Mouse (Mus musculus) adrenal gland, postnatal 4 days (tissue): ENCODE measurements around the gene Prkn. TPM values are rescaled to one million over a fixed set of nuclear protein-coding genes. Genes with fewer than 3 reads are reported as not detected.

ENCODE experiments used
- DNase-seq, 2 experiments: peaks; one replicate each; pipeline ENCODE4 v3.0.0; 2021 to 2022; ENCODE audit warnings: low spot score in 2 of 2, mixed read lengths in 2 of 2
- total RNA-seq, 2 experiments: library from RNA; stranded (reverse); gene quantifications; 2 replicates each; pipeline ENCODE4 v1.2.3; 2021

The Prkn gene
- total RNA-seq, 2 experiments from 2014 or later: 10.2 to 13.0 TPM

DNA sequence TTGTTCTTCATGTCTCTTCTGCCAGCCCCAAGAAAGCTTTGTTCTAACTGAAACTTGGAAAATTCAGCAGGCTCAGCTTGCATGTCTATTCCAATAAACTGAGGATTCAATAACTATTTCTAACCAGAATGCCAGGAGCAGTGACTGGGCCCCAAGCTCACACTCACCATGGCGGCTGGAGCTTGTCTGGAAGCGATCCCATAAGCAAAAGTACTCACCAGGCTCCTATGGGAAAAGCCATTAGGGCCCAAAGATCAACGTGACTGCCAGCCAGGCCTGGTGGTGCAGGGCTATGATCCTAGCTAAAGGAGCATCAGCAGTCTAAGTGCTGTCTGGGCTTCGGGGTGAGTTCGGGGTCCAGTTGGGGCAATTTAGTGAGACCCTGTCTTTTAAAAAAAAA lies 1048.6 kb downstream of the Prkn start:
- DNase-seq: no peak

DNA sequence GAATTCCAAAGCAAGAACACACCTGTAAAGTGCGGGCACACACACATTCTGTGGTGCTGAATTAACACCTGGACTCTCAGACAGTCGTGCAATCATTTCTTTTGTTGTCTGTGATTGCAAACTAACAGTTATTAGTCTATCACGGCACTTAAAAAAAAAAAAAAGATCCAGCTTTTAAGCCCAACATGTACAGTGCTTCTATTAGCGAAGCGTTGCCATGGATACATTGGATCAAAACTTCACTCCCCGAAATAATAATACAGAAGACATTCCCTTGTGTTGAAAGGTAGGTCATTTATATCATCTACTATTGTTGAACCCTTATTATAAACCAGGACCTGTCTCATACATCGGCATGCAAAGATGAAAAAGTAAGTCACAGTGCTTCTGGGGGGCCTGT lies 1060.1 kb downstream of the Prkn start:
- DNase-seq: no peak

GRCm38 (mm10) chr17:11901731-11902130 lies 1061.5 kb downstream of the Prkn start:
- DNase-seq: no peak

GRCm38 (mm10) chr17:11903001-11903400 lies 1062.8 kb downstream of the Prkn start:
- no peak for DNase-seq

GRCm38 (mm10) chr17:11910668-11911398 lies 1070.6 kb downstream of the Prkn start:
- DNase-seq: no peak

DNA sequence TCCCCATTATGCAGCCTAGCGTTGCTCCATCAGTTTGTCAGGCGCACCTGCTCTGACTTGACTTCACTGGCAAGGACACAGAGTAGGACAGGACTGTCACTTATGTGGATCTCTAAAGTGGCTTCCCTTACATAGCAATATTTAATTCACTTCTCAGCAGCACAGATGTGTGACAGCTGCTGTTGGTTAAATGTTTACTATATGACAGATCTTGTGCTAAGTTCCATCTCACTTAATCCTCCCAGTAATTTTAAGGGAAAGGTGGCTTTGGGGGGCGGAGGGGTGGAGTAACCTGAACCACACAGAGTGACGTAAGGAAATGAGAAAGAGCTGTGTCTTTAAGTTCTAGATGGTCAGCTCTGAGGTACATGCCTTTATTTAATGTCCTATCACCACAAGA lies 1072.0 kb downstream of the Prkn start:
- no peak for DNase-seq

- DNase-seq: no peak
These were observed 1072.7 kb downstream of the Prkn start for GRCm38 (mm10) chr17:11912872-11913365.

GRCm38 (mm10) chr17:11913620-11914019 lies 1073.4 kb downstream of the Prkn start:
- DNase-seq: no peak

DNA sequence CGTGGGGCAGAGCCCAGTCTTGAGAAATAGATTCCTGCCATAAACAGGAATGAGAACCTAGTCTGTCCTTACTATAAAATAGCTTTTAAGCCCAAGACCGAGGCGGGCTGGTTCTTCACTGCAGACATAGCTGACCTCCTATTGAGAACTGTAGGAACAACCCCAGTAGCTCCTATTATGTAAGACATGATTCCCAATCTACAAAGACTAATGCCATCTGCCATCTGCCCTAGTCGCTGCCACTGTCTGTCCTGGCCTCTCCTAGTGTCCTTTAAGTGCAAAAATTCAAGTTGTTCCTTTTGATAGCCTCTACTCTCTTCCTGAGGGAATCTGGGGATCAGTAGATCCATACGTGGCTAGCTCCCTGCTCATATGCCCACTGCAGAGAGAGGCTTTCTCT lies 1074.3 kb downstream of the Prkn start:
- DNase-seq: no peak

DNA sequence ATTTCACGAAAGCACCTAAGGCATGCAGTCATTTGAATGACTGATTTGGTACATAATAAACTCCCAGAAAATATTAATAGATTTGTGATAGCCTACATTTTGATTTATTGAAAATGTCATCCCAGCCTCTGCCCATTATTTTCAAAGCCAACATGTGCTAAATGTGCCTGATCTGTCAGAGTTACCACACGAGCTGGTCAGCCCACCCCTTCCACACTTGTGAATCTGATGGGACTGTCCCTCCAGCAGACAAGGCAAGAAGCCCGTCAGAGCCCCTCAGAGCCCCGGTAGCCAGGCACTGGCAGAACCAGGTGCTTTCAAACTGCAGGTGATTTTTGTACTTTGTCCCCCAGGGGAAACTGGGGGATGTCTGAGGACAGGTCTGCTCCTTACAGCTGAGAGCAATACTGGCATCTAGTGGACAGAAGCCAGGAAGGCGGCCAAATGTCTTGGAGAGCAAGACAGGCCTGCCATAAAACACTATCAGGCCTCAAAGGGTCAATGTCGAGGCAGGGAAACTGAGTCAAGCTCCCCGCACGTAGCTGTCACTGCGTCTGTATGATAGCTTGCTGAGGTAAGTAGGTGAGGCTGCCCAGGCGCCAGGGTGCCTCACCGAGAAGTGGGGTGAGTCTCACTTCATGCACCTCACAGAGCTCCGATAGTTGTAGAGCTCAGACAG lies 1078.1 kb downstream of the Prkn start:
- no peak for DNase-seq

- no peak for DNase-seq
These were observed 1079.4 kb downstream of the Prkn start for GRCm38 (mm10) chr17:11919581-11919980.

DNA sequence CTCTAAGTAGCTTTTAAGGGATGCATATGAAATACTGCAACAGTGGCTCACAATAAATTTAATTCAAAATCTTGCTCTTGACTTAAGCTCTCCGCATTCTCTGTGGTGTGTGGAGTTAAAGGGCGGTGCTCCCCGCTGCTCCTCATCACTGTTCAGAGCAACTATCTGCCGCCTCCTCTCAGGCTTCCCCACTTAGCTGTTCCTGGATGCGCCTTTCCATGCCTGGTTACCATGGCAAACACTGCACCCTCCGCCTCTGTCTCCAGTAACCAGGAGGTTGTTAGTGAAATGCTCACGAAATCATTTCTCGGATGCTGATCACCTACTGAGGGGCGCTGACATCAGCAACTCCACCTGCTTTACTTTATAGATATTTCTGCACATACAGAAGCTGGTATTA lies 1080.8 kb downstream of the Prkn start:
- no peak for DNase-seq

DNA sequence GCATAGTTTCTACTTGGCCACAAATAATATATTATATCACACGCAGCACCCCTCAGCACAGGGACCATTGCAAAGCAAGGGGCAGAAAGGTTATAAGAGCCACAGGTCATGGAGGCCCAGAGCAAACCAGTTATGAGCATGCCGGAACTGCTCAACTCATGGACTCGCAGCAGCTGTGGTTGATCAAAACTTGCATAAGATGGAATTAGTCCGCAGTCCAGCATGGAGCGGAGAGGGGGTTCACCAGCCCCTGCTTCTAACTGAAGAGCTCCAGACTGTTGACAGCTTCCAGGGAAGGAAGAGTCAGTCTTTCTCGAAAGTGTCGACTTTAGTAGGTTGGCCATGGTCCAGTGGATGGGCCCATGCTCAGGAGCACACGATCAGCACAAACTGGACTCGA lies 1083.8 kb downstream of the Prkn start:
- no peak for DNase-seq

DNA sequence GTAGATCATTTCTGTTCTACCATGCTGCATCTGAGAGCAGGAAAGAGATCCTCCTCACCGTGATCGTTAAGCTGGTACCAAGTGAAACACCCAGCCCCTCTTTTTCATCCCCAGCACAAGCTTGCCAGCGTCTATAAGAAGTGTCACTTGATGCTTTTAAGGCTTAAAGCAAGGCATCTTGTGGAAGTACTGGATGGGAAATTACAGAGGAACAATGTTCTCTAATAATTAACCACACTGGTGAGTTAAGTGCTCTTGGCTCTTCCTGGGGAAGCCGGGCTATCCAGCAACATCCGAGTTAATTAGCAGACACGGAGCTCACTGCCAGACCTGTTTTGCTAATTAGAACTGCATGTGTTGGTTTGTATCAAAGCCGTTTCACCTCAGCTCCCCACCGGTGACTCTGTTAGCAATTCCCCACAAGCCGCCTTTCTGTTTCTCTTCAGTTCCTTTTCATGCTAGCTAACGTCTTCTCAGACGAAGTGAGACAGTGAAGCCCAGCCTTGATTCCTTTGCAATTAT lies 1086.7 kb downstream of the Prkn start:
- DNase-seq: no peak

- DNase-seq: no peak
These were observed 1091.5 kb downstream of the Prkn start for GRCm38 (mm10) chr17:11931641-11932040.

- DNase-seq: no peak
These were observed 1093.6 kb downstream of the Prkn start for GRCm38 (mm10) chr17:11933737-11934136.

DNA sequence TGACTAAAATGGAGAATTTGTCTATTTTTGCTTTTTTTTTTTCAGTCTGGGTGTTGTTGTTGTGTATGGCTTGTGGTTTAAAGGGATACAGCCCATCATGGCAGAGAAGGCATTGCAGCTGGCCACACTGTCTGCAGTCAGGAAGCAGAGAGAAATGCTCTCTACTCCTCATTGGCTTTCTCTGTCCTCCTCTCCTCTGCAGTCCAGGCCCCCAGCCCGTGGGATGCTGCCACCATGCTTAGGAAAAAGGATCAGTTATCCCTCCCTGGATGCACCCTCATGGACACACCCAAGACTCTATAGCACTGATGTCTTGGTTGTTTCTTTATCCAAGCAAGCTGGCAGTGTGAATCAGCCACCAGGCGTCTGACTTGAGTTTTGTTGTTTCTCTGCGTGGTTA lies 1107.3 kb downstream of the Prkn start:
- DNase-seq: no peak

GRCm38 (mm10) chr17:11949551-11950197 lies 1109.5 kb downstream of the Prkn start:
- DNase-seq: no peak

GRCm38 (mm10) chr17:11950198-11950594 lies 1110.0 kb downstream of the Prkn start:
- no peak for DNase-seq

DNA sequence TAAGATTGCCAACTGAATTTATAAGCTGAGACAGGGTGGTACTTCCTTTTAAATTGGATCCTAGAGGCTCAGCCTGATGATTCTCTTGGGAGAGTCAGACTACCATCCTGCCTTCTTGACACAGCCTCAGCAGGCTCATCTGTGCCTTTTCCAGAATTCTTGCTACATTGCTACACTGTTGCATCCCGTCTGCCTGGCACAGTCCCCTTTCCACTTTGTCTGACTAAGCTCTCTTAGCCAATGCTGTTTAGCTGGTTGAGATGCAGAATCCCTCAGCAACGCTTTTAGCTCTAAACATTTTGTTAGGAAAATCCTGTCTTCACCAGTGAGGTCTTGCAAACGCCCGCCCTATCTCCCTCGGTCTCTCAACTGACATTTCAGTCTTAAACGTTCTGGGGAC lies 1115.1 kb downstream of the Prkn start:
- no peak for DNase-seq

- DNase-seq: no peak
These were observed 1120.3 kb downstream of the Prkn start for GRCm38 (mm10) chr17:11960492-11960891.

DNA sequence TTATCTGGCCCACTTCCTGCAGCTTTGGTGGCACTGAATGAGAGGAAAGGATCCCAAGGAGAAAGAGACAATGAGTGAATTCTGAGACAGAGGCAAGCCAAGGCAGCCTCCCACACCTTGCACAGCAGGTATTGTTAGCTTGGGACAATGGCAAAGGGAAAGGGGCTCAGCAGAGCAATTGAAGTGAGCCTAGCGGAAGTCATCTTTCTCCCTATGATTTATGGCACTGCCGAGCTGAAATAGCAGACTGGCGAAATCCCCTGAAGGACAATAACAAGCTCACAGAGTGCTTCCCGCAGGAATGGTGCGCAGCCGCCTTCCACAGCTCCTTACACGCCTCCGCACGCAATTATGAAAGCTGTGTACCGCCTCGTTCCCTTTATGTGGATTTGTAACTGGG lies 1122.6 kb downstream of the Prkn start:
- DNase-seq: no peak
